Mouse (Mus musculus): Measurements from ENCODE around the gene Gm17387.
"Not testable (repeated sequence)": the region's sequence is repeated elsewhere in the genome, so short reads cannot be mapped to it uniquely, and the experiment has no call there.

Gm17387 gene

DNA sequence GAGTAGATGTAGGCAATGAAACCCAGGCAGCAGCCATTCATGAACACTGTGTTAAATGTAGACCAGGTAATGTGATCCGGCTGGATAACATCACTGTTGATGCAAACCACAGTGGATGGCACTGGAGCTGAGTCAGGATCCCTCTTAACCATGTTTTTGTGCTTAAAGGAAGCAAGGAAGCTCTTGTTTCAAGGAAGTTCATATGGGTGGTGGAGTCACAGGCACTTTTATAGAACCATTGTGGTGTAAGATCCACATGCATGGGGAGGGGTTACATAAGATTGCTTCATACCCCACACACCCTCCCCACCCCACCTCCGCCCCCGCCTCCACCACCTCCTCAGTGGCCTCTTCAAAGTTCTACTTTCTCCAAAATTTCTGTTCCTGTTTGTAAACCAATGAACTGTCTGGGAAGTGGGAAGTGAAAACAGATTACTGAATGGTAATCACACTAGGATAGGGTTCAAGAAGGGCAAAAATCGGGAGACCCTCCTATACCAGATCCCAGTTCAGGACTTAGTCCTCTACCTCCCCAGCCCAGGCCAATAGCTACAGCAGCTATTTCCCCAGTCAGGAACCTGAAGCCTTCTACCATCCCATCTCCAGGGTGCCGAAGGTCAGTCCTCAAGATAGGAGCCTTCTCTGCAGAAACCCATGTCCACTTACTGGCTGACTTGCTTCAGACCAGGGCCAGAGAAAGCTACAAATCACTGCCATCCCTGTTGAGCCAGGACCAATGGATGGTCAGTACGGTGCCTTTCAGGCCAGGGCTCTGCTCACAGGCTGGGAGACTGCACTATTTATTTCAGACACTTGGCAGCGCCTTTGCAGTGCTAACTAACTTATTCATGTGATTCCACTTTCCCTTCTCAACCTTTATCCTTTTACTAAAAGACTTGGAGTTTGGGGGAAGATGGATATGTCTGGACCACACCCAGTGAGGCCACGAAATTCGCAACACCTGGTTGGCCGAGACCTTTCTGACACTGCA is 11.9 kb upstream of the Gm17387 start:
- DNase-seq, result no peak

- not testable (repeated sequence) for DNase-seq
Measured at GRCm38 (mm10) chr7:141017824-141018223, 11.1 kb upstream of the Gm17387 start, which contains the start of gene Ifitm6. Ifitm6 (minus strand) TSS chr7:141017924.

DNA sequence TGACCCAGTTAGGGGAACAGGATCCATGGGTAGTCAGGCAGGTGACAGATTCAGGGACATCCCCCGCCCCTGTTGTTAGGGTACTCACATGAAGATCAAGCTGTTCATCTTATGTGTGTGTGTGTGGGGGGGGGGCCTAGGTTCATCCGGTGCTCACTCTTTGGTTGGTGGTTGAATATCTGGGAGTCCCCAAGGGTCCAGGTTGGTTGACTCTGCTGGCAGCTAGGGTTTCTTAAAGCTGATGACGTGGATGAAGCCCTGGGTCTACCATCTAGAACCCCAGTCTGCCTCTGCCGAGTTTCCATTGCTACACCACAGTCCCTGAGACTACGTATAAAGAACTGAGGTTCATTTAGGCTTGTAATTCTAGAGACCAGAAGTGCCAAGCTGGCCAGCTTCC is 9.9 kb upstream of the Gm17387 start:
- no peak for DNase-seq

DNA sequence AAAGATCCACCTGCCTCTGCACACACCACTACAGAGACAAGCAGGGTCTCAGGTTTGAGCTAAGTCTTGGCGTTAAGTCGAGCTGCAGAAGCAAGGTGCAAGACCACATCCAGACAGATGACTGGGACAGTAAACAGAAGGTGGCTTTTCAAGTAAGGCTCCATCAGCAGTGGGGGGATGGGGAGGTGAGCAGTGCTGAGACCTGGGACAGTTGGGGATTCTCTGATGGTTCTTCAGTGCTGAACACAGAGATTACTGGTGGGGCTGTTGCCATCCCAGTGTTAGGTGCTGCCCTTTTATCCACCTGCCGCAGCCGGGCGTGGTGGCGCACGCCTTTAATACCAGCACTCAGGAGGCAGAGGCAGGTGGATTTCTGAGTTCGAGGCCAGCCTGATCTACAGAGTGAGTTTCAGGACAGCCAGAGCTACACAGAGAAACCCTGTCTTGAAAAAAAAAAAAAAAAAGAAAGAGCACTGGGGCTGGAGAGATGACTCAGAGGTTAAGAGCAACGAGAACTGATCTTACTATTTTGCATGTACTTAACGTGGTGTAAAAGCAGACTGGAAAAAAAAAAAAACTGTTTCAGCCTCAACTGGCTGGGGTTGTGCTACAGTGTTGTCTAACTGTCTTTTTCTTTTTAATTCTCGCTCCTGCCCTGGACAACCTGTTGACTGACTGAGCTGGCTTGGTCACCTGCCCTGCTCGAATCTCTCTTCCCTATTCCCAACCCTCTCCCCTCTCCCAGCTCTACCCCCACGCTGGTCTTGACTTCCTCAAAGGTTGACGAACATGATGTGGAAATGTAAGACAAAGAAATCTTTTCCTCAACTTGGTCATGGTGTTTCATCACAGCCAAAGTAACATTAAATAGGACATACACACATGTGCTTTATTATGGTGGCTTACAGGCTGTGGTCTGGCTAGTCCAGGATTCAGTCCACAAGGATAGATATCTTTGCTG is 7.2 kb upstream of the Gm17387 start:
- DNase-seq, result no peak

- no peak for DNase-seq
Measured at GRCm38 (mm10) chr7:141024865-141025838, 3.8 kb upstream of the Gm17387 start.

DNA sequence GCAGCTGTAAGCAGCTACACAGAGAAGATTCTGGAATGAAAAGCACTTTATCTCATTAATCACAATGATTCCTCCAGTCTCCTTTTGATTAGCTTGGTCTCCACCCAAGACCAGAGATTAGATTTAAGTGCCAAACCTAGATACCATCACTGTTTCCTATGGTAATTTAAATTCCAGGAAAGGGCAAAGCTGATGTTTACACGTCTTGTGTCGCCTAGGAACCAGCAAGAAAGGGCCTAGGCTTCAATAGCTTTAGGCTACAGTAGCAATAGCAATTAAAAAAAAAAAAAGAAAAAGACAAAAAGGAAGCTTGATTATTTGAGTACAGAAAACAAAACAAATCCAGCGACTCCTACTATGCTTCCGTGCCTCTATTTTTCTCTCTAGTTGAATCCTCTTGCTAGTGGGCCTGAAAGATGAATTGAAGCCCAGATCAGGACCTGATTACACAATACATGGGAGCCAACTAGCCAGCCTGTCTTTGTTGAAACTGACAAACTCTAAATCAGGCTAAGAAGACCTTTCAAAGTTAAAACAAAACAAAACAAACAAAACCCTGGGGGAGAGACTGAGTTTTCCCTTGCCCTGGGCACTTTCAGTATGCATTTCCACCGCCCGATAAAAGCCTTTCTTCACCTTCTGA is 2.7 kb upstream of the Gm17387 start:
- no peak for DNase-seq

DNA sequence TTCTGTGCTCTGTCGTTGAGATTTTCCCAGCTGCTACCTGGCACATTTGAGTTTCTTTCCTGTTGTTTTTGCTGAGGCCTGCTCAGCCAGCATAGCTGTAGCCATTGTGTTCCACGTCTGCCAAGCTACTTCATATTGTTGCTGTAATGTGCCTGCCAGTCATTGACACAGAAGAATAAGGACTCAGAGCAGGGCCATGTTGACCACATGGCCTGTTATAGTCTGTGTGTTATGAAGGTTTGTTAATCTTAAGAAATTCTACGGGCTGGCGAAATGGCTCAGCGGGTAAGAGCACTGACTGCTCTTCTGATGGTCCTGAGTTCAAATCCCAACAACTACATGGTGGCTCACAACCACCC is 2.2 kb upstream of the Gm17387 start:
- DNase-seq, result no peak

DNA sequence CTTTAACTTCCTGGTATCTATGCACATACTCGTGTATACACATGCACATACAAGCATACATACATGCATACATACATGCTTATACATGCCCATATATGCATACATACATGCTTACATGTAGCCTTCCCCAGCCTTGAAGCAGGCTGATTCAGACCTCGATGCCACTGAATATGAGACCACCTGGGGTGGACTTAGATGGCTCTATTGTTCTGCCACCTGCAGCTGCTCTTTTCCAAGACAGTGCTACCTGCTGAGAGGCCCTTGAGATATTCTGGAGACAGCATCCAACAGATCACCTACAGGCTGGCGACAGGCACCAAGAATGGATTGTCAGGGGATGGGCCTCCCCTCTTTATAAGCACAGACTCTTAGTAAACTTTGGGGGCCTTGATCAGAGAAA is 1.5 kb downstream of the Gm17387 start:
- no peak for DNase-seq

DNA sequence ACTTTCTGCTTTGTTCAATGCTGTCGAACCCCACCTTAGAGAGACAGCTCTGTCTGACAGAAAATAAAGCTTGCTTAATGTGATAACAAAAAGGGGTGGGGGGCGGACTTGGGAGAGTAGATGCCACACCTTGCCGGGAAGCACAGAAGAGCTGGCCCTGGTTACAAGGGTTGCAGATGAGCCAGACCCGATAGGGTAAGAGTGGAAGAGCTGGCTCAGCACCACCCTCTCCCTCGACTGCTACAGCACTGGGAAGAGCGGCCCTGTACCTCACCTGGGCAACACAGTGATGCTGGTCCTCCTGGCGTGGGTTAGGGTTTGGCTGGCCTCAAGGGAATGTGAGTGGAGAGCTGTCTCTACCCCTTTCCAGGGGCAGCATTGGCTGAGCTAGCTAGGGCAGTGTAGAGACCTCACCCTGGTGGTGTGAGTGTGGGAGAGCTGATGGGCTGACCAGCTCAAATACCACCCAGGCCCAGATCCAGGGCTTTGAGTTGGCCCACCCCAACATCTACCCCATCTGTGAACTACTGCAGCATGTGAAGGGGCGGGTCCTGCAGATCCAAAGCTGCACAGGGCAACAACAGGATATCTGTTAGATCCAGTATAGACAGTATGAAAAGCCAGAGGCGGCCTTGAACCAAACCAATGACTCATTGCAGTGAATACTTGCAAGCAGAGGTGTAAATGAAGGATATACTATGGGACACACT is 3.7 kb downstream of the Gm17387 start:
- DNase-seq, result no peak

DNA sequence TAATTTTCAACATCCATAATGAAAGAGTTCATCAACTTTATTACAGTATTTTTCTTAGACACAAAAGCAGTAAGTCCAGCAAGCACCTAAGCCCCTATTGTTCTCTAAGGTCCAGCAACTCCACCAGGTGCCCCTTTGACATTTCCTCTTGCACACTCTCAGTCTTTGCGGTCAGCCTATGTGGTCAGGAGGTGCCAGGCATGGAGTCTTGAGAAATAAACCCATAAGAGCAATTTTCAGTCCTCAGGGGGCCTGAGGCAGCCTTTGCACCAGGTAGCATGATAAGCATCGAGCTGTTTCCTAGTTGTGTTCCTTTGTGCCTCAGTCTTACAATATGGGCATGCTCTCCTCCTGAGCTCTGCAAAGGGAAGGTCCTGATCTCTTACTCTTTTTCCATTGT is 7.7 kb downstream of the Gm17387 start:
- DNase-seq, result not testable (repeated sequence)

DNA sequence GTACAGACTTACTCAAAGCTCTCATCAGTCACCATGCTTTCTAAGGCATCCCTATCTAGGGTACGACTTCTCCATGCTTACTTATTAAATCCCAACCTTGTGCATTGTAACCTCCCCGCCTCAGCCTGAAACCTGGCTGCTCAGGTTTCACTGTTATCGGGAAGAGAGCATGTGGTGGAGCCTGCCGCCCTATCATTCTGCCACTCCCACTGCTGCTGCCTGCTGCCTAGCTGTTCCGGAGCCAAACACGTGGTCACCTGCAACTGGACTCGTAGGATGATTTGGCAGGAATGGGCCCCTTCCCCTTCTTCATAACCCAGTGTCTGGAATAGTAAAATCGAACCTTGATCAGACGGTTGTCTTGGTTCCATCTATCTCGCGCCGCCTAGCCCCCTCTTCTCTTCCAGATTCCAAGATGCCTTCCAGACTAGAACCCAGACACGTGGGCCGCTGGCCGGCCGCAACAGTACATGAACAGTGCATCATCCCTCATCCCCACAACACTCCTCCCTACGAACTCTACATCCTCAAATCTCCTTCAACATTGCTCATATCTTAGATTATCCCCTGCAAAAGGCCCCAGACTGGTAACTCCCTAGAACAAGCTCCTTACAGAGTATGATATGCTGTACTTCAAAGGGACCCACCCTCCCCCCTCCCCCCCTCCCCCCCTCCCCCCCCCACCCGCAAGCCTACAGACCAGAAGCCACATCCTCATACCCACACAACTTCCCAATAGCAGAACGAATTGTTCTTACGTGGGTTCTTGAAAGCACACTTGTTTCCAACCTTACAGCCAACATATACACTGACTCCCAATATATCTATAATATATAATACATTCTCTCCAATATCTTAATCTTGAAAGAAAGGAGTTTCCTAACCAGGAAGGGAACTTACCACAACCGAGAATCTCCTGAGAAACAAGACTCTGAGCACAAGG is 9.4 kb downstream of the Gm17387 start:
- no peak for DNase-seq

DNA sequence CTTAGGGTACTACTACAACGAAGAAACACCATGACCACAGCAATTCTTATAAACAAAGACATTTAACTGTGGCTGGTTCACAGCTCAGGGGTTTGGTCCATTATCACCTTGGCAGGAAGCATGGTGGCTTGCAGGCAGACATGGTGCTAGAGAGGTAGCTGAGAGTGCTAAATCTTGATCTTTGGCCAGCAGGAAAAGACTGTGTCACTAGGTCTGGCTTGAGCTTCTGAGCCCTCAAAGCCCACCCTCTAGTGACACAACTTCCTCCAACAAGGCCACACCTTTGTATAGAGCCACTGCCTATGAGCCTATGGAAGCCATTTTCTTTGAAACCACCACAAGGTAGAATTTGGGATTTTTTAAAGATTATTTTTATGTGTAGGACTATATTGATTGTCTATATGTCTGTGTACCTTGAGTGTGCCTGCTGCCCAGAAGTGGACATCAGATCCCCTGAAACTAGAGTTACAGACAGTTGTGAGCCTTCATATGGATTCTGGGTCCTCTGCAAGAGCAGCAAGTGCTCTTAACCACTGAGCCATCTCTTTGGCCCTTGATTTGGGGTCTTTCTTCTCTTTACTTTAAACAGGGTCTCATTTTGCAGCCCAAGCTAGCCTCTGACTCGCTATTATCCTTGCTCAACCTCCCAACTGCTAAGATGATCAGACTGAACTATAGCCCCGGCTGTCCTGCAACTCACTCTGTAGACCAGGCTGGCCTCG is 10.6 kb downstream of the Gm17387 start:
- no peak for DNase-seq

DNA sequence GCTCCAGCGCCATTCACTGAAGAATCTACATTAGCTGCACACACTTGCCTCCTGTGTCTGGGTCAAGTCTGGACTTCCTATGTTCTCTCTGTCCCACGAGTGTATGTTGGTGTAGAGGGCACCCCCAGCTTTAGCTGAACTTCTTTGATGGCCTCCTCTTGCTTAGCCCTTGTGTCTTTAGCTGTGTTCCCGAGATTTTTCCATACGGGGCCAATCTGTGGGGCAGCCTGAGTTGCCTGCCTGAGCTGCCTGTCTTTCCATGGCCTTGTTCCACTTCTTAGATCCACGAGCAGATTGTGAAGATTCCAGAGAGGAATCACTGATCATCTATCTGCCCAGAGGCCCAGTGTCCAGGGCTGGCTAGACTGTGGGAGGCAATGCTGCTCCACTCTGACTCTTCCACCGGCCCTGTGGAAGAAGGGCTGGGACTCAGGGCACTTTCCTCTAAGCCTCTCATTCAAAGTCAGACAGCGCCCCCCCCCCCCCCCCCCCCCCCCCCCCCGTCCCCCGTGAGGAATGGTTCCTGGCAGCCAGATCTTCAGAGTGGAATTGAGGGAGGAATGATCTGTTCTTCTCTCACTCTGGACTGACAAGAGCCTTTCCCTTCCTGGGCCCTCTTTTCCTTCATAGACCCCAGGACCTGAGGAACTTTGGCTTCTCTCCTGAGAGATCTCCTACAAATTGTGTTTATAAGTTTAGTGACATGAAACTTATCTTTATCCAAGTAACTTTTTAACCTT is 12.1 kb downstream of the Gm17387 start:
- no peak for DNase-seq

DNA sequence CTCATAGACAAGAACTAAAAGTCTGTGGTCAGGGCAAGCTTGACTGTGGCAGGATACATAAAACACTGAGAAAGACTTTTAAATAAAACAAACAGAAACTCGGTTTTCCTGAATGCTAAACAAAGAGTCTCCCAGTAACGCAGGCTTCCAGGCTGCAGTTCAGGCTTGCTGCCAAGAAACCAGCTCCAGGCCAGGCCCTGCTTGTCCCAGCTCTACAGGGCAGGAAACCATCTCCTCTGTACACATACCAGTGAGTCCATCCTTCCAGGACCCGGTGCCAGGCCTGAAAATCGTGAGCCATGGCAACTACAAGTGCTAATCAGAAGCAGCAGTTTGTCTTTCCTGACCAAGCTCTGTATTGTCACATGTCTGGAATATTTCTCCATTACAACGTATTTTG is 12.7 kb downstream of the Gm17387 start:
- peak; percentile 56 for DNase-seq

DNA sequence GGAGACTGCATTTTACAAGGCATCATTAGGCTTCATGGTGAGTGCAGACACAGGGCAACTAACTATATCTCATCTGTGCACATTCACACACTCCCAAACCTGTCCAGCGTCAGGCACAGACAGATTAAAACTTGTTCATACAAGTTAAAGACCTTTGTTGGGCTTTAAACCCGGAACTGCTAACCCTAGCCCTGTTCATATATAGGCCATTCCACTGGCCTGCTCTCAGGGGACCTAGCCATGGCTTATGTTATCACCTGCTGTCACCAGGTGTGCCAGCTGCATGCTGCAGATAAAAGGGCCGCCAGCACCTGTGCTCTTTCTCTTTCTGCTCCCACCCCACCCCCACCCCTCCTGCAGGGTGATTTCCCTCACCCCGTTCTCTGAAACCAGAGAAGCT is 13.6 kb downstream of the Gm17387 start:
- DNase-seq, result no peak

DNA sequence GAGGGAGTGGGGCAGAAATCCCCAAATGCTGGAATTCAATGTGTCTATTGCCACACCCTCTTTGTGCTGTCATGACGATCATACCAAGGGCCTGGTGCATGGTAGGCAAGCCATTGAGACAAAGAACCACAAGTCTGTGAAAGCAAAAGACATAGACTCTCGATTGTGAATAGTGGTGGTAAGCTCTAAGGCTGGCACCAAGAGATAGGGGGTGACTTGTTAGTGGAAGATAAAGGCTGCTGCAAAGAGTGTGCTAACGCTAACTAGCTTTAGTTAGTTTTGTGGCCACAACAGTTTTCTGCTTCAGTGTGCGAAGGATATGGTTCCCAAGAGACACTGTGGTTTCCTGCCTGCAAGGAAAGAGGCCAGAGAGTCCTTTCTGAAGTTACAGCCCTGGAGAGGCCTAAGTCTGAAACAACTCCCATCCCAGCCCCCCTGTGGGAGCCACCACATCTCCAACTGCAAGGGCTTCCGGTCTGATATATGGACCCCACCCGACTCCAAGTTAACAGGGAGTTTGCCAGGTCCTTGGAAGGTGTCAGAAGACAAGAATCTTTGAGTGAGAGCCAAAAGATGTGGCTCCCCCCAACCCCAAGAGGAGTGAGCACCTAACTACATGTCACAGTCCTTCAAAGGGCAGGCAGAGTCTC is 18.1 kb downstream of the Gm17387 start:
- DNase-seq, result no peak

- DNase-seq, result peak; percentile 73
Measured at GRCm38 (mm10) chr7:141047581-141048225, 18.8 kb downstream of the Gm17387 start.

Measured in cerebellum, adult 11-12 months (tissue).